Mouse (Mus musculus): ENCODE results near the gene Slfn3. TPM values are rescaled to one million over a fixed set of nuclear protein-coding genes. Genes with fewer than 3 reads are reported as not detected.

The Slfn3 gene
- total RNA-seq, 2 experiments from 2014 or later, result 3.4 to 4.6 TPM

DNA sequence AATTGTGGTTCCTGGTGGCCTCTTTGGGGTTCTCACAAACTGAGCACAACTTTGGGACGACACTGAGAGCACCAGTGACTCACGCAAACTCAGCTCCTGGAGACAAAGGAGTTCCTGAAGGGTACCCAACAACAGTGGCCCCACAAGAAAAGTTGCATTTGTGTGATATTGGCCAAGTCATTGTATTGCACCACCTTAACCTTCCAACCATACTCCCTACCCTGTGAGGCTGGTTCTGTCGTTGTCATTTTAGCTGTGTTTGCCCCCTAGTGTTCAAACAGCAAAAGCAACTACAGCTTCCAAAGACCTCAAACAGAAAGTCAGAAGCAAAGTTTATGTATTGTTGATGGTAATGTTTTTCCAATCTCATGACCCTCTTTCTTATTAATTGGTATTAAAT, 72.0 kb downstream of the Slfn3 start:
- intact Hi-C loops (cut with DNase I), result no loop called here
- DNase-seq, result no peak

Other genes starting within 250 kb of the Slfn3 start
- gene Slfn5, start 240.0 kb upstream of the Slfn3 start, total RNA-seq (2021), result 10 to 100 TPM; 78.3 to 87.2 TPM
- 1 to 10 TPM; 1.2 to 2.3 TPM for gene Slfn9, start 199.5 kb upstream of the Slfn3 start, total RNA-seq (2021)
- gene Slfn8, start 170.5 kb upstream of the Slfn3 start, total RNA-seq (2021), result under 1 TPM; 0.22 to 0.46 TPM
- gene Slfn2, start 126.2 kb upstream of the Slfn3 start, total RNA-seq (2021), result 1 to 10 TPM; 3.5 to 4.8 TPM
- under 1 TPM in 1 of 2 experiments, not detected in 1; 0.41 TPM for gene Slfn1, start 74.5 kb upstream of the Slfn3 start, total RNA-seq (2021)
- under 1 TPM; 0.12 to 0.20 TPM for gene Slfn4, start 16.1 kb upstream of the Slfn3 start, total RNA-seq (2021)
- gene Slfn14, start 95.4 kb downstream of the Slfn3 start, total RNA-seq (2021), result under 1 TPM; 0.07 to 0.19 TPM
- gene Ap2b1, start 107.7 kb downstream of the Slfn3 start, total RNA-seq (2021), result 10 to 100 TPM; 52.6 to 58.6 TPM
- gene Pex12, start 111.3 kb downstream of the Slfn3 start, total RNA-seq (2021), result 10 to 100 TPM in 1 of 2 experiments, 1 to 10 TPM in 1; 9.3 to 13.6 TPM
- gene Rasl10b, start 217.8 kb downstream of the Slfn3 start, total RNA-seq (2021), result 10 to 100 TPM; 30.4 to 31.9 TPM
- under 1 TPM in 1 of 2 experiments, not detected in 1; 0.24 TPM for gene Gas2l2, start 238.1 kb downstream of the Slfn3 start, total RNA-seq (2021)
- gene 1700020L24Rik, start 246.3 kb downstream of the Slfn3 start, total RNA-seq (2021), result not detected

Data from heart, postnatal 14 days (tissue).